ENCODE assay signal across 13 mouse cellular contexts in the genomic region with DNA sequence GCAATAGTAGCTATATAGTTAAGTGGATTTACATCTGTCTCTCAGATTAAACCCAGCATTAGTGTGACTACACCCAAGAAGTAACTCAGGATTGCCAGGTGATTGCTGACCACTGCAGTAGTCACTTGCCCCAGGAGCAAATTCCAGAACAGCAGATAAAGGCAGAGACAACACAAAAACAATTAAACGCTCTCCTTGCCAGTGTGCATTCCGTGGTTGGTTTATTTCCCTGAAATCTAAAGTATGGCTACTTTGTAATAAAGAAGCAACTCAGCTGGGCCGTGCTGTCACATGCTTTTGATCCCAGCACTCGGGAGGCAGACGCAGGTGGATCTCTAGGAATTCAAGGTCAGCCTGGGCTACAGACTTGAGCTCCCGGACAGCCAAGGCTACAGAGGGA. TPM values are rescaled to one million over a fixed set of nuclear protein-coding genes. Genes with fewer than 3 reads are reported as not detected.
DNase-seq lines count a peak whose midpoint lies in the region; ATAC-seq and TF ChIP-seq lines count a peak whose summit lies in the region.
"Had no signal": no experiment of that assay in that cellular context is flagged by ENCODE, and none has a peak within 500 bp of the region (broad histone marks: within the 10 kb centered on the region; RNA-seq: fewer than 3 reads in every experiment).

No protein-coding gene starts in this region.

- TF ChIP-seq CTCF in thymus, adult 2 months (IDR thresholded peaks at IDR 0.05; ENCODE audit: borderline replicate concordance, control insufficient read depth, extremely low read depth, insufficient read depth, low read length, poor library complexity), result no peak

- WGBS in intestine, embryonic 16.5 days, result 55% methylated on average over 6 of the region's 6 CpGs
- WGBS in intestine, embryonic 15.5 days, result 55% methylated on average over 6 of the region's 6 CpGs
- 67% methylated on average over 6 of the region's 6 CpGs for WGBS in thymus, adult 2 months

- peak overlapping the region; percentile 65; the same call in 1 of the 2 replicates for H3K27ac ChIP-seq in intestine, embryonic 16.5 days (ENCODE audit: low read length)
- no peak overlapping the region for H3K27ac ChIP-seq in intestine, embryonic 15.5 days
- H3K27ac ChIP-seq in thymus, adult 2 months (ENCODE audit: control insufficient read depth, insufficient read depth, low read length), result peak overlapping the region; percentile 100
- H3K27ac ChIP-seq: hindbrain, embryonic 15.5 days; neural tube, embryonic 15.5 days had no signal

- peak; percentile 81 for DNase-seq in heart, adult 11 months
- DNase-seq in heart, postnatal 4 days, result no peak
- DNase-seq in thymus, adult 2 months, result no peak
- no peak for DNase-seq in thymus, postnatal 25 days
- peak; percentile 56 for DNase-seq in yolk sac, embryonic 10.5 days (ENCODE audit: low spot score)
- DNase-seq in thymus, postnatal 4 days, result no peak
- DNase-seq: cerebellum, adult 2 months; kidney, adult 9 months had no signal

- H3K4me1 ChIP-seq in intestine, embryonic 16.5 days (ENCODE audit: control insufficient read depth, insufficient read depth, low read length), result peaks cover 66% of the 10 kb centered on the region
- H3K4me1 ChIP-seq in intestine, embryonic 15.5 days (replicated peaks), result peaks cover 62% of the 10 kb centered on the region
- H3K4me1 ChIP-seq in thymus, adult 2 months (replicated peaks; ENCODE audit: control insufficient read depth, insufficient read depth, low read length), result peaks cover 62% of the 10 kb centered on the region

- no peak overlapping the region for H3K4me2 ChIP-seq in intestine, embryonic 16.5 days (ENCODE audit: low read depth, low read length)
- no peak overlapping the region for H3K4me2 ChIP-seq in intestine, embryonic 15.5 days (replicated peaks)
- H3K4me2 ChIP-seq: hindbrain, embryonic 15.5 days; neural tube, embryonic 15.5 days had no signal

- no peaks in the 10 kb centered on the region for H3K27me3 ChIP-seq in intestine, embryonic 16.5 days (replicated peaks; ENCODE audit: control insufficient read depth, insufficient read depth, low read length)
- H3K27me3 ChIP-seq in intestine, embryonic 15.5 days (replicated peaks), result no peaks in the 10 kb centered on the region
- H3K27me3 ChIP-seq in thymus, adult 2 months (ENCODE audit: control insufficient read depth, insufficient read depth, low read length), result no peaks in the 10 kb centered on the region

- H3K9me3 ChIP-seq in intestine, embryonic 16.5 days (ENCODE audit: control insufficient read depth, low read length), result no peaks in the 10 kb centered on the region
- H3K9me3 ChIP-seq in intestine, embryonic 15.5 days, result no peaks in the 10 kb centered on the region
- H3K9me3 ChIP-seq: hindbrain, embryonic 15.5 days; neural tube, embryonic 15.5 days had no signal

- TF ChIP-seq POLR2A in thymus, adult 2 months (IDR thresholded peaks at IDR 0.05; ENCODE audit: control insufficient read depth, extremely low read depth, insufficient read depth, low read length, poor library complexity), result no peak

- H3K36me3 ChIP-seq in intestine, embryonic 16.5 days (ENCODE audit: control insufficient read depth, insufficient read depth, low read length), result no peaks in the 10 kb centered on the region
- H3K36me3 ChIP-seq in intestine, embryonic 15.5 days, result no peaks in the 10 kb centered on the region
- no peaks in the 10 kb centered on the region for H3K36me3 ChIP-seq in thymus, adult 2 months (ENCODE audit: control insufficient read depth, insufficient read depth, low read length)
- H3K36me3 ChIP-seq: hindbrain, embryonic 15.5 days; neural tube, embryonic 15.5 days had no signal

- no peak for ATAC-seq in intestine, embryonic 16.5 days
- no peak for ATAC-seq in intestine, embryonic 15.5 days
- ATAC-seq: lung, postnatal 0 days had no signal

- no peak overlapping the region for H3K4me3 ChIP-seq in intestine, embryonic 16.5 days (ENCODE audit: low read length)
- no peak overlapping the region for H3K4me3 ChIP-seq in intestine, embryonic 15.5 days (replicated peaks)
- no peak overlapping the region for H3K4me3 ChIP-seq in thymus, adult 2 months (ENCODE audit: control insufficient read depth, insufficient read depth, low read length)
- H3K4me3 ChIP-seq: hindbrain, embryonic 15.5 days; neural tube, embryonic 15.5 days had no signal

- H3K9ac ChIP-seq in intestine, embryonic 16.5 days (ENCODE audit: low read depth, low read length), result no peak overlapping the region
- H3K9ac ChIP-seq in intestine, embryonic 15.5 days, result no peak overlapping the region
- H3K9ac ChIP-seq: hindbrain, embryonic 15.5 days; neural tube, embryonic 15.5 days had no signal

RNA-seq across cellular contexts. Expression of a gene that starts 59.7 kb away (rescaled TPM):
- 100 to 1,000 TPM; 214 to 233 TPM for total RNA-seq in heart, postnatal 4 days (2021)
- 69.2 and 73.7 TPM in 2 replicates for polyA plus RNA-seq in intestine, embryonic 16.5 days (2015; fragmentation: Nextera tagmentation; extraction: Ambion mirVana)
- polyA plus RNA-seq in intestine, embryonic 15.5 days (2015; fragmentation: Nextera tagmentation; extraction: Ambion mirVana), result 58.7 and 63.5 TPM in 2 replicates
- 24.1 and 31.8 TPM in 2 replicates for polyA plus RNA-seq in thymus, adult 2 months (2012; rRNA removed)

Comparison
In these comparisons a context has a peak if more than half of its experiments do, and no peak if none do; other contexts are left out.
1. DNase-seq: peak in heart, adult 11 months (single experiment) and yolk sac, embryonic 10.5 days (single experiment); none in heart, postnatal 4 days (single experiment), thymus, adult 2 months (single experiment), thymus, postnatal 25 days (single experiment) and thymus, postnatal 4 days (single experiment).